Mouse (Mus musculus): ENCODE measurements around the gene Gm49661. TPM values are rescaled to one million over a fixed set of nuclear protein-coding genes. Genes with fewer than 3 reads are reported as not detected.

Gm49661 gene
- polyA plus RNA-seq, 1 experiment from 2014 or later, result not detected

DNA sequence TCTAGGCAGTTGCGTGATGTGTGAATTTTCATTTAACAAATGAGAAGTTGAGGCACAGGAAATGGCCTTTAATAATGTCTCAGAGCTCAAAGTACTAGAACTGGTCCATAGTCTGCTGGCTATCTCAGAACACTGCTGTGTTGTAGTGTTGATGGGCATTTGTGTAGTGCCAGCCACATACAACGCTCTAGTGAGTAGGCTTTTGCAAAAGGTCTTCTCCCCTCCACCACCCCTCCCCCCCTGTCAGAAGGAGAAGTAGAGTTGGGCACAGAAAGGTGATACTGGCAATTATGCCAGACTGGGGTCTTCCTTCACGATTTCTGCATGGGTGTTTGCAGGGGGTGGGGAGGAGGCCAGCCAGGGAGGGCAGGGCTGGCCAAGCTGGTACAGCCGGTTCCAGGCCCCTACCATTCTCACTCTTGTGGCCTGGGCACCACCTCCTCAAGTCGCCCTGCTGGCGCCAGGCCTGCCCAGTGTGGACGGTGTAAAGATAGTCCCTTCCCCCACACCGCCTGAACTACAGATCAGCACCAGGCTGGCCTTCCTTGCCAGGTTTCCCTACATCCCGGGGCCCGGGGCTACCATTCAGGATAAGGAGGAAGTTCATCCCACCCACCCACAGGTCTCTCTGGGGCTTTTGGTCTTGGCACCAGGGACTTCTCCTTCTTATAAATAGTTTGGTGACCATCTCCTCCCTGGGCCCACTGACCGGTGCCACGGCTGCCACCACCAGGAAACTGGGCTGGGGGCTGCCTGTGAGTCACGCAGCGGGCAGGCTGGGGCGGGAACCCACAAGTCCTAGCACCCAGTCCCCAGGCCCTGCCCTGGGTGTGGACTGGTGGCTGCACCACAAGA is 12.6 kb upstream of the Gm49661 start:
- Histone ChIP-seq H3K4me1 (peaks cover 84% of the 10 kb centered on the region), H3K9me3 (replicated peaks) (no peaks in the 10 kb centered on the region), H3K36me3 (no peaks in the 10 kb centered on the region), H3K4me3 (replicated peaks) (no peak overlapping the region), H3K9ac (no peak overlapping the region), H3K4me2 (0 out of 2 replicates have a peak overlapping the region, but pooled peaks have one; percentile 6), H3K27me3 (peaks cover 23% of the 10 kb centered on the region), H3K27ac (peak overlapping the region; percentile 87)
- 75% methylated on average over 15 of the region's 15 CpGs for WGBS
- ATAC-seq (replicated peaks; ENCODE audit: low FRiP score), result no peak

DNA sequence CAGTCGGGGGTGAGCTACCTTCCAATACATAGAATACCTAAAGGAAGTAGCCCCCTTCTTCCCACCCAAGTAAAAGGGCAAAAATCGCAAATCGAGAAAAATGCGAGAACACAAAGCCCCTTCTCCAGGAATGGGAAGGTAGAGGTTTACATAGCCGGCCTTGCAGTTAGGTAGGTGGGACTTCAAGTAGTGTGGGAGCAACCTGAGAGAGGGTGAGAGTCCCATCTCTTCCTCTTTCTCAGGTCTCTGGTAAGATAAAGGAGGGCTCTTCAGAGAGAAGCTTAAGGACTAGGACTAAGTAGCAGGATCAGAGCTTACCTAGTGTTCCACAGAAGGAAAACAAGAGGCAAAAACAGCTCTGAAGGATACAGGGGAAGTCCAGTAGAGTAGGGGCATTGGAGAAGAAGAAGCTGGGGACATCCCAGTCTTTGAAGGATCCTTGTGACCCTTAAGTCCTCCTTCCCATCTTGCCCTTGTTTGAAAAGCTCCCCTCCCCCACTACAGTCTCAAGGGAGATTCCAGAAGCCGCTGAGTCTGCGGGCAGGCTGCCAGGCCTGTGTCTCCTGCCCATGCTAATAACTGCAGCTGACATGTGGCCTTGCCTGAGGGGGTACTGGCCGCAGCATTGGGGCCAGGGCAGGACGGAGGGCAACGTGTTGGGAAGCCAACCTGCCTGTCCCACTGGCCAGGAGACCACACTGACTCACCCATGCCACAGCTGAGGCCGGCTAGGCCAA is 11.6 kb upstream of the Gm49661 start:
- WGBS, result 35% methylated on average over 11 of the region's 11 CpGs
- H3K4me1 ChIP-seq, result peaks cover 86% of the 10 kb centered on the region
- ATAC-seq (replicated peaks; ENCODE audit: low FRiP score), result no peak
- peak overlapping the region; percentile 97 for H3K4me2 ChIP-seq
- peaks cover 16% of the 10 kb centered on the region for H3K27me3 ChIP-seq
- 0 out of 2 replicates have a peak overlapping the region, but pooled peaks have one; percentile 15 for H3K9ac ChIP-seq
- H3K36me3 ChIP-seq, result no peaks in the 10 kb centered on the region
- peak overlapping the region; percentile 55; the same call in 1 of the 2 replicates for H3K4me3 ChIP-seq (replicated peaks)
- H3K9me3 ChIP-seq (replicated peaks), result no peaks in the 10 kb centered on the region
- H3K27ac ChIP-seq, result peak overlapping the region; percentile 87

DNA sequence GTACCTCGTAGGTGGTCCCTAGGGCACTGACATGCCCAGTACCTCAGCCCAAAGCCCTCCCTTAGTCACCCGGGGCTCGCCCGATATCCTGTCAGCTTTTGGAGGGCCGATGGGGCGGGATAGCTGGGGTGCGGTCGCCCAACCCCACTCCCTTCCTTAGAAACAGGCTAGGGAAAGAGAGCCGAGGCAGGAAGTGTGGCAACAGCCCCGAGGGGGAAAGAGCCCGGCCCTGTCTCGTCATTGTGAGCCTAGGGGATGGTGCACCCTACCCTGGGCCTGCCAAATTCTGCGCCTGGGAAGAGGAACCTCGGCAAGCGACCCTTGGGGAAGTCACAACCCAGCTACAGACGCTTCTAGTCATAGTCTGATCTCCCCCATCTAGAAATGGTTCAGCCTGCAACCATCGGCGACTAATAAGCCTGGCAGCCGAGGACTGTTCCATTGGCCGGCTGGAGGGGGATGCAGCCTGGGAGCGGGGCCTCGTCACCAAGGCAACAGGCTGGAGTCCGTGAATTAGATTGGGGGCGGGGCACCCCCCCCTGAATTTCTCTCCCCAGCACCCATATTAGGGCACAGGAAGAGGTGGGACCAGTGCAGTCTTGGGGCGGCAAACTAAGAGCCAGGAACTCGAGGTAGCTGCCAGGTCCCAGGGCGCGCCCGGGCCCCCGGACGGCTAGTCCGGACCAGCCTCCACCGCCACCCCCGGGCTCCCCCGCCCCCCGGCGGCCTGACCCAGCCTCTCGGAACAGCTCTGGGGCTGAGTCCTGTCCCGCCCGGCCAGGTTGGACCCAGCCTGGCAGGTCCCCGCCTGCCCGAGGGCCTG is 10.6 kb upstream of the Gm49661 start:
- ATAC-seq (replicated peaks; ENCODE audit: low FRiP score), result peak; percentile 35
- peak overlapping the region; percentile 87 for H3K27ac ChIP-seq
- peaks cover 86% of the 10 kb centered on the region for H3K4me1 ChIP-seq
- WGBS, result 2% methylated on average over 42 of the region's 42 CpGs
- H3K9ac ChIP-seq, result peak overlapping the region; percentile 37
- H3K4me2 ChIP-seq, result peak overlapping the region; percentile 97
- H3K27me3 ChIP-seq, result peaks cover 16% of the 10 kb centered on the region
- H3K4me3 ChIP-seq (replicated peaks), result peak overlapping the region; percentile 55
- peaks cover 6% of the 10 kb centered on the region for H3K36me3 ChIP-seq
- H3K9me3 ChIP-seq (replicated peaks), result no peaks in the 10 kb centered on the region

DNA sequence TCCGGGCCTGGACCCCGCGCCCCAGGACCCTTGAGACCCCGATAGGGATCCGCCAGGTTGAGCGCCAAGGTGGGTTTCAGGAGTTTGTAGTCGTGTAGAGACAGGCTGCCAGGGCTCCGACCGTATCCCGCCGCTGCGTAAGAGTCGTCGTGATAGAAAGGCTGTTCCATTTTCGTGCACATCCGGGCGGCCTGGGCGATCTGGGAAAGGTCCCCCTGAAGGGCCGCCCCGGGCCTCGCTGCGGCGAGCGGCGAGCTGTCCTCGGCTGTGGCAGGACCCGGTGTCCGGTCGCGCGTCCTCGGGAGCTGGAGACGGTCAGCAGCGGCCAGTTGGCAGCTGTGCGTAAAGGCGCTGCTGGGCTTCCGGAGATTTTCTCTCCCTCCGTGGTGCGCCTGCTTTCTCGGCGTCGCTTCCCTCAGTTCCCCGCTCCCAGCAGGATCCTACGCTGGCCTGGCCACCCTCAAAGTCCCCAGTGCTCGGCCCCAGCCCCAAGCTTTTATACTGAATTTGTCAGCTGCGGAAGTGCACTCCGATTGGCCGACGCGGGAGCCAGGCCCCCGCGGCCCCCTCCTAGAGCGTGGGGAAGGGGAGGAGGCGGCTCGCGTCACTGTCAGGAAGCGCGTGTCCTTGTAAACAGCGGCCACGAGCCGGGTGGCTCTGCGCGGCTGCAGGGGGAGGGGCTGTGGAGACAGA is 9.2 kb upstream of the Gm49661 start, which contains the start of gene Junb:
Junb (minus strand) TSS at position 471 of the 693 bp plus-strand sequence.
- H3K36me3 ChIP-seq, result peaks cover 16% of the 10 kb centered on the region
- H3K9me3 ChIP-seq (replicated peaks), result no peaks in the 10 kb centered on the region
- H3K4me3 ChIP-seq (replicated peaks), result peak within 1 kb of the TSS; percentile 55
- H3K4me1 ChIP-seq, result peaks cover 79% of the 10 kb centered on the region
- H3K27me3 ChIP-seq, result peaks cover 16% of the 10 kb centered on the region
- peak within 1 kb of the TSS; percentile 81 for H3K9ac ChIP-seq
- peak within 1 kb of the TSS; percentile 97 for H3K4me2 ChIP-seq
- peak; percentile 47 for ATAC-seq (replicated peaks; ENCODE audit: low FRiP score)
- WGBS, result under 1% methylated on average over 63 of the region's 63 CpGs
- H3K27ac ChIP-seq, result peak within 1 kb of the TSS; percentile 90

DNA sequence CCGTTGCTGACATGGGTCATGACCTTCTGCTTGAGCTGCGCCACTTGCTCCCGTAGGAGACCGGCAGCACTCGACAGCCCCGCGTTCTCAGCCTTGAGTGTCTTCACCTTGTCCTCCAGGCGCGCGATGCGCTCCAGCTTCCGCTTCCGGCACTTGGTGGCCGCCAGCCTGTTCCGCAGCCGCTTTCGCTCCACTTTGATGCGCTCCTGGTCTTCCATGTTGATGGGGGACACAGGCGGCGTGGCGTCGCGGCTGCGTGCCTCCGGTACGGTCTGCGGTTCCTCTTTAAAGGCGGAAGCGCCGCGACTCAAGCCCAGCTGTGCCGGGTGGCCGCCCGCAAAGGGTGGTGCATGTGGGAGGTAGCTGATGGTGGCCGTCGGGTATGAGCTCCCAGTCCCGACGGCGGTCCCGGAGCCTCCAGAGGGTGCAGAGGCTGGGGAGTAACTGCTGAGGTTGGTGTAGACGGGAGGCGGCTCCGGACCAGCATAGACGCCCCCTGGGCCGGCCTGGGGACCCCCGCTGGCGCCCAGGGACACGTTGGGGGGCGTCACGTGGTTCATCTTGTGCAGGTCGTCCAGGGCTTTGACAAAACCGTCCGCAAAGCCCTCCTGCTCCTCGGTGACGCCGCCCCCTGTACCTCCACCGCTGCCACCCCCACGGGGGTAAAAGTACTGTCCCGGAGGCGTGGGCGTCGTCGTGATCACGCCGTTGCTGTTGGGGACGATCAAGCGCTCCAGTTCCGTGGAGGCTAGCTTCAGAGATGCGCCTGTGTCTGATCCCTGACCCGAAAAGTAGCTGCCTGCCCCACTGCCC is 8.4 kb upstream of the Gm49661 start:
- under 1% methylated on average over 70 of the region's 70 CpGs for WGBS
- Histone ChIP-seq H3K9me3 (replicated peaks) (no peaks in the 10 kb centered on the region), H3K4me3 (replicated peaks) (peak overlapping the region; percentile 55), H3K4me2 (peak overlapping the region; percentile 97), H3K4me1 (peaks cover 79% of the 10 kb centered on the region), H3K27me3 (peaks cover 16% of the 10 kb centered on the region), H3K36me3 (peaks cover 24% of the 10 kb centered on the region), H3K9ac (peak overlapping the region; percentile 81), H3K27ac (peak overlapping the region; percentile 90)
- no peak for ATAC-seq (replicated peaks; ENCODE audit: low FRiP score)

DNA sequence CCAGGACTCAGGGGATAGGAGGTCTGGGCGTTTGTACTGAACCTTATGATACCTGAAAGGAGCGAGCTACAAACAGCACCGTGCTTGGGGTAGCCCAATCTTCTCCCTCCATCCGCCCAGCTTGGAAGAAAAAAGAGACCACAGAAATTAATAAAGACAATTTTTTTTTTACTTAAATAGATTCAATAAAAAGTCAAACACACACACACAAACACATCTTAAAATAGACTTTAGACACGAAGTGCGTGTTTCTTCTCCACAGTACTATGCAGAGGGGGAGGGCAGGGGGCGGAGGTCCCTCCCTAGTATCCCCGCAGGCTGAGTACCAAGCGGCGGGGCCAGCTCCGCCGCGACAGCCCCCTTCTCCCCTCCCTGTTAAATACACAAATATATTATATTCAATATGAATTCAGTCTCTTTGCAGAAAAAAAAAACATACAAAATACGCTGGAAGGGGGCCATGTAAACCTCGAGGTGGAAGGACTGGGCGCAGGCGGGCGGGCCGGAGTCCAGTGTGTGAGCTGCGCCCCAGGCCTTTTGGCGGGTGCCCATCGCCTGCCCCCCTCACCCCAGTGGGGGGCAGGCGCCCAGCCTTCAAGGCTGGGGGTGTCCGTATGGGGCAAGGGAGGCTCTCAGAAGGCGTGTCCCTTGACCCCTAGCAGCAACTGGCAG is 7.7 kb upstream of the Gm49661 start:
- under 1% methylated on average over 25 of the region's 25 CpGs for WGBS
- ATAC-seq (replicated peaks; ENCODE audit: low FRiP score), result no peak
- peak overlapping the region; percentile 97 for H3K4me2 ChIP-seq

DNA sequence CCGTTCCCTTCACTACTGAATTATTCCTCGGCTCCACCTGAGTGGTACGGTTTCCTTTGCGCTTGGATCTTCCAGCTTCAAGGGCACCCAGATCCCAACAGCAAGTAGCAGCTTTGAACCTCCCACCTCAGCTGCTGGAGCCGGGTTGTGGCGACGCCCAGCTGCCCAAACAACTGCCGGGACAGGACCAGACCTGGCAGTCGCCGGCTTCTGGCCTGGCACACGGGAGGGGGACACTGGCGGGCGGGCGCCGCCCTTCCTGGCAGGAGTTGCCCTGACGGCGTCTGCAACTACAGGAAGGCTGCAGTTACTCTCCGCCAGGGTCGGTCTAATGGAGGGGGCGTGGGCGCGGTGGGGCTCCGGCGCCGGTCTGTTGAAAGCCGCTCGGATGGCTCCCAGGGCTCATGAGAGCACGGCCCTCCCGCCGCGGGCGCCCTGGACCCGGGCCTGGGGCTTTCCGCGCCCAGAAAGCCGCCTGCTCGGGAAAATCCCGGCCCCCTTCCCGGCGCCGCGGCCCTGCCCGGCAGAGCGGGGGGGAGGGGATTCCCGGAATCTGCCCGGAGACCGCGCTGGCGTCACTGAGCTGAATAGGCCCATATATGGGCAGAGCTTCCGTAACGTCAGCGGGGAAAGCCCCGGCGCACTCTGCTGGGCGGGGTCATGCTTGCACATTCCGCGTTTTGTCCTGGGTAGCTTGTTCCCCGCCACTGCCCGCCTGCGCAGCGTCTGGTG is 7.0 kb upstream of the Gm49661 start:
- Histone ChIP-seq H3K9me3 (replicated peaks) (no peaks in the 10 kb centered on the region), H3K4me1 (peaks cover 67% of the 10 kb centered on the region)
- under 1% methylated on average over 61 of the region's 61 CpGs for WGBS

More for the DNA sequence above, 7.7 kb upstream of the Gm49661 start:
- peak overlapping the region; percentile 81 for H3K9ac ChIP-seq
- peaks cover 72% of the 10 kb centered on the region for H3K4me1 ChIP-seq
- peaks cover 16% of the 10 kb centered on the region for H3K27me3 ChIP-seq
- peak overlapping the region; percentile 78 for H3K27ac ChIP-seq
- peak overlapping the region; percentile 55 for H3K4me3 ChIP-seq (replicated peaks)
- no peaks in the 10 kb centered on the region for H3K9me3 ChIP-seq (replicated peaks)
- peaks cover 31% of the 10 kb centered on the region for H3K36me3 ChIP-seq

DNA sequence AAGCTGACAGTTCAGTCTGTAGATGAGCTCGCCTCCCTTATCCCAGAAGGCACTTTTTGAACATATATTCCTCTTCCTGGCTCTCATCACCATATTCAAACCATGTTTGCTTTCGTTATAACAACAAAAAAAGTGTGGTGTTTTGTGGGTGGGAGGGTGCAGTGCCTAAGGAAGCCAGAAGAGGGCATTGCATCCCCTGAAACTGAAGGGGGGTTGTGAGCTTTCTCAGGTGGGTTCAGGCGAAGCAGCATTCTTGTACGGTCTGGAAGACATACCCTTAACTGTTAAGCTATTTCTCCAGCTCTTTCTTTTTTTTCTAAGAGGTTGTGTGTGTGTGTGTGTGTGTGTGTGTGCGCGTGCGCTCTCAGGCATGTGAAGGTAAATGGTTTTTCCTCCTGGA is 6.2 kb upstream of the Gm49661 start:
- peaks cover 16% of the 10 kb centered on the region for H3K27me3 ChIP-seq
- 37% methylated on average over 7 of the region's 7 CpGs for WGBS
- H3K9ac ChIP-seq, result no peak overlapping the region
- H3K4me2 ChIP-seq, result peak overlapping the region; percentile 97
- ATAC-seq (replicated peaks; ENCODE audit: low FRiP score), result no peak
- peak overlapping the region; percentile 55; the same call in 1 of the 2 replicates for H3K4me3 ChIP-seq (replicated peaks)
- H3K36me3 ChIP-seq, result peaks cover 44% of the 10 kb centered on the region
- peak overlapping the region; percentile 78 for H3K27ac ChIP-seq
- peaks cover 67% of the 10 kb centered on the region for H3K4me1 ChIP-seq
- H3K9me3 ChIP-seq (replicated peaks), result no peaks in the 10 kb centered on the region

More for the DNA sequence above, 7.0 kb upstream of the Gm49661 start:
- H3K4me2 ChIP-seq, result peak overlapping the region; percentile 97
- peak; percentile 79 for ATAC-seq (replicated peaks; ENCODE audit: low FRiP score)
- peak overlapping the region; percentile 78 for H3K27ac ChIP-seq
- H3K36me3 ChIP-seq, result peaks cover 38% of the 10 kb centered on the region
- H3K27me3 ChIP-seq, result peaks cover 16% of the 10 kb centered on the region
- peak overlapping the region; percentile 55 for H3K4me3 ChIP-seq (replicated peaks)
- H3K9ac ChIP-seq, result peak overlapping the region; percentile 38

DNA sequence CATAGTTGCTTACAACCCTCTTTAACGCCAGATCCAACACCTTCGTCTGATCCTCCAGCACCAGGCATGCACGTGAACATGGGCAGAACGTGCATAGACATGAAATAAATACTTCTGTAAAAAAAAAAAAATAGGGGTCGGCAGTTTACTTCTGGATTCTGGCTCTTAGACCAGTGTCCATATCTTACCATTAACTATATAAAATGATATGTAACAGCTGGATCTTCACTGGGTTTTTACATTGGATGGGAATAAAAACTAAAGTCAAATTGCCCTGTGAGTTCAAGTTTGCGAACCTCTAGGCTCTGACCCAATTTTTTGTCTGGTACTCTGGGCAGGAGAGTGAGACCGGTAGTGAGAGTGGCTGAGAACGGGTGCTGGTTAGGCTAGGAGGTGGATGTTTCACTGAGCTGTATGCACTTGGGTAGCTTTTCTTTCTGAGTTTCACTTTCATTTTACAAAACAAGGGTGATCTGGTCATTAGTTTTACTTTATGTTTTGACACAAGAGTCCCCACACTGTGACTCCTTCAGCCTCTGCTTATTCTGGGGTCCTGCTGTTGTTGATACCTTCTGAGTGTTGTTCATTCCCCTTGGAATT is 5.4 kb upstream of the Gm49661 start:
- peaks cover 60% of the 10 kb centered on the region for H3K4me1 ChIP-seq

More for the DNA sequence above, 5.4 kb upstream of the Gm49661 start:
- no peaks in the 10 kb centered on the region for H3K9me3 ChIP-seq (replicated peaks)
- no peak overlapping the region for H3K9ac ChIP-seq
- H3K27ac ChIP-seq, result no peak overlapping the region
- no peak for ATAC-seq (replicated peaks; ENCODE audit: low FRiP score)
- no peak overlapping the region for H3K4me3 ChIP-seq (replicated peaks)
- H3K27me3 ChIP-seq, result peaks cover 16% of the 10 kb centered on the region
- peaks cover 44% of the 10 kb centered on the region for H3K36me3 ChIP-seq
- WGBS, result 83% methylated on average over 8 of the region's 8 CpGs
- no peak overlapping the region for H3K4me2 ChIP-seq

Data from kidney, embryonic 15.5 days (tissue).